Mouse (Mus musculus) lung, adult 2 months (tissue): ENCODE data around the gene Cep97. TPM values are rescaled to one million over a fixed set of nuclear protein-coding genes. Genes with fewer than 3 reads are reported as not detected.
A peak's percentile ranks its signal among the peaks of the same experiment; 100 is the strongest.
"Not testable (repeated sequence)": the region's sequence is repeated elsewhere in the genome, so short reads cannot be mapped to it uniquely, and the experiment has no call there.

ENCODE experiments used
- DNase-seq: peaks from one replicate; pipeline ENCODE4 v3.0.0; 2022
- H3K4me1 ChIP-seq: fragments of 200-500 bp; 2 replicates; pipeline ENCODE4 v1.6.1; 2011; ENCODE audit warnings: low read length; ENCODE audit not compliant: control insufficient read depth, insufficient read depth
- H3K4me3 ChIP-seq: fragments of 200-500 bp; replicated peaks from 2 replicates; pipeline ENCODE3; 2011; ENCODE audit warnings: low read depth, mild to moderate bottlenecking, control low read depth, low read length; ENCODE audit errors: extremely low read depth
- CTCF ChIP-seq: fragments of 200-500 bp; IDR thresholded peaks from 2 replicates; pipeline ENCODE4 v1.5.1; 2011; ENCODE audit warnings: mild to moderate bottlenecking, low read length, control low read depth; ENCODE audit not compliant: insufficient read depth
- POLR2A ChIP-seq: fragments of 200-500 bp; IDR thresholded peaks from 2 replicates; pipeline ENCODE4 v1.6.1; 2011; ENCODE audit warnings: low read depth, mild to moderate bottlenecking, control low read depth, low read length, borderline replicate concordance; ENCODE audit errors: extremely low read depth
- WGBS: fragments of 180-500 bp; shearing (Covaris S2); methylation state at CpG from one replicate; pipeline ENCODE4 v1.1.7; 2018; 5-methylcytosine and 5-hydroxymethylcytosine counted together
- polyA plus RNA-seq: library from polyadenylated mRNA; depleted of rRNA; stranded (reverse); fragments of >200 nt; gene quantifications from 2 replicates; pipeline ENCODE4 v1.2.3, GENCODE M21; 2012; rRNA removed

Gene Cep97
- polyA plus RNA-seq, 1 experiment = 1.6 TPM

- peak; percentile 44 for DNase-seq
- TF ChIP-seq CTCF (peak; percentile 93), POLR2A (no peak)
- 17% methylated on average over 7 of the region's 7 CpGs for WGBS
Observed at GRCm38 (mm10) chr16:55863149-55863815, 71.4 kb downstream of the Cep97 start.

GRCm38 (mm10) chr16:55861104-55861503 is 73.6 kb downstream of the Cep97 start:
- DNase-seq = no peak
- WGBS = 88% methylated on average over 3 of the region's 3 CpGs
- Histone ChIP-seq H3K4me1 (no peaks in the 10 kb centered on the region), H3K4me3 (no peak overlapping the region)
- TF ChIP-seq POLR2A (no peak), CTCF (no peak)

More at GRCm38 (mm10) chr16:55863149-55863815, 71.4 kb downstream of the Cep97 start:
- H3K4me1 ChIP-seq = no peaks in the 10 kb centered on the region
- H3K4me3 ChIP-seq = no peak overlapping the region

- not testable (repeated sequence) for DNase-seq, H3K4me1 ChIP-seq, H3K4me3 ChIP-seq
- WGBS = 91% methylated on average over 4 of the region's 4 CpGs
Observed at GRCm38 (mm10) chr16:55859421-55859820, 75.2 kb downstream of the Cep97 start.

- TF ChIP-seq POLR2A (no peak), CTCF (peak; percentile 86)
- no peak overlapping the region for H3K4me3 ChIP-seq
- peak; percentile 67 for DNase-seq
- no peaks in the 10 kb centered on the region for H3K4me1 ChIP-seq
- 64% methylated on average over 6 of the region's 6 CpGs for WGBS
Observed at GRCm38 (mm10) chr16:55858465-55858864, 76.2 kb downstream of the Cep97 start.

- peak; percentile 60 for DNase-seq
- H3K4me3 ChIP-seq = no peak overlapping the region
- 49% methylated on average over 19 of the region's 19 CpGs for WGBS
Observed at GRCm38 (mm10) chr16:55852943-55853727, 81.5 kb downstream of the Cep97 start.

GRCm38 (mm10) chr16:55852515-55852914 is 82.1 kb downstream of the Cep97 start:
- no peaks in the 10 kb centered on the region; the same call in 1 of the 2 replicates for H3K4me1 ChIP-seq
- WGBS = 59% methylated on average over 4 of the region's 4 CpGs
- no peak for DNase-seq

More at GRCm38 (mm10) chr16:55852943-55853727, 81.5 kb downstream of the Cep97 start:
- TF ChIP-seq CTCF (peak; percentile 75), POLR2A (no peak)
- no peaks in the 10 kb centered on the region; the same call in 1 of the 2 replicates for H3K4me1 ChIP-seq

GRCm38 (mm10) chr16:55850485-55850884 is 84.2 kb downstream of the Cep97 start:
- Histone ChIP-seq H3K4me3 (no peak overlapping the region), H3K4me1 (no peaks in the 10 kb centered on the region; the same call in 1 of the 2 replicates)
- 94% methylated on average over 3 of the region's 3 CpGs for WGBS
- DNase-seq = no peak
- no peak for TF ChIP-seq CTCF
- no peak for TF ChIP-seq POLR2A

More at GRCm38 (mm10) chr16:55852515-55852914, 82.1 kb downstream of the Cep97 start:
- TF ChIP-seq CTCF (no peak), POLR2A (no peak)
- H3K4me3 ChIP-seq = no peak overlapping the region

Other genes starting within 250 kb of the Cep97 start
- 13.4 and 15.3 TPM in 2 replicates for gene Nfkbiz, start 96.0 kb downstream of the Cep97 start, polyA plus RNA-seq
- 1.8 and 2.9 TPM in 2 replicates for gene Nxpe3, start 39.6 kb downstream of the Cep97 start, polyA plus RNA-seq
- gene Rpl24, start 31.4 kb upstream of the Cep97 start, polyA plus RNA-seq = 61.7 and 86.4 TPM in 2 replicates
- 3.3 and 3.7 TPM in 2 replicates for gene Zbtb11, start 39.0 kb upstream of the Cep97 start, polyA plus RNA-seq
- 12.2 and 25.4 TPM in 2 replicates for gene Pcnp, start 94.9 kb upstream of the Cep97 start, polyA plus RNA-seq
- gene Trmt10c, start 103.0 kb upstream of the Cep97 start, polyA plus RNA-seq = 2.1 TPM in 2 replicates
- 2.2 and 4.5 TPM in 2 replicates for gene Senp7, start 113.5 kb upstream of the Cep97 start, polyA plus RNA-seq